Mouse (Mus musculus): ENCODE measurements around the gene Cd151. TPM values are rescaled to one million over a fixed set of nuclear protein-coding genes. Genes with fewer than 3 reads are reported as not detected.
A peak's percentile ranks its signal among the peaks of the same experiment; 100 is the strongest.

Cd151 gene
- total and polyA plus RNA-seq, 2 experiments from 2014 or later = 16.1 to 79.4 TPM

DNA sequence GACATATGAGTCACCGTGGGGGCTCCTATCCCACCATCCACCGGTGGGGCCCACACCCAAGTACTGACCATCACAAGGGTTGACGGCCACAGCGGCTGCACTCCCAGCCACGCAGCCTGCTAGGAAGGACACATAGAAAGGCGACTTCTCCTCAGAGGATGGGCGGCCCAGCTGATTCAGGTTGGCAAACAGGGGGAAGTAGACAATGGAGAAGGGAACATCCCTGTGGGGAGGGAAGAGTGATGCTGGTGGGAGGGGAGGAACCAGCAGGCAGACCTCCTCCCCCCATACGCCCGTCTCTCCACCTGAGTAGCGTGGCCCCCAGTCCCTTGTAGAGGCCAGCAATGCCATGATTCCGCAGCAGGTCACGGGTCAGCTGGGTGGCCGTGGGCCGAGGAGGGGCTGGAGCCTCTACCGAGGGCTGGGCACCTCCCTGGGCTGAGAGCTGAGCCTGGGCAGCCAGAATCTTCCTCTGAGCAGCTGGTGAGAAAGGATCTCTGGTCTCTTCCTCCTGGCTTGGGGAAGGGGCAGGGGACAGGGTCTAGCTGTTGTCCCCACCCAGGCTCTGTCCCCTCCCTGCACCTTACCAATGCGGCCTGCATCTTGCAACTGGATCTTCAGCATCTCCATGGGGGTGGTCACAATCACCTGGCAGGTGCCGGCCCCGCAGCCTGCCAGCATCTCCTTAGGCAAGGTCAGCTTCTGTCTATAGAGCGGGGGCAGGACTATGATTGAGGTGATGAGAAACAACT lies 35.6 kb upstream of the Cd151 start:
- WGBS = 89% methylated on average over 19 of the region's 19 CpGs
- no peak for TF ChIP-seq CTCF (IDR thresholded peaks at IDR 0.05; ENCODE audit: low read depth)
- H3K27me3 ChIP-seq (ENCODE audit: insufficient read depth, low read length) = no peaks in the 10 kb centered on the region
- no peak overlapping the region for H3K4me3 ChIP-seq (ENCODE audit: low read length)
- peaks cover 16% of the 10 kb centered on the region; the same call in 1 of the 2 replicates for H3K36me3 ChIP-seq (ENCODE audit: insufficient read depth, low read length)
- DNase-seq (ENCODE audit: low spot score) (no peak), ATAC-seq (no peak)
- H3K4me1 ChIP-seq (ENCODE audit: insufficient read depth, low read length) = peaks cover 25% of the 10 kb centered on the region
- H3K9ac ChIP-seq (replicated peaks; ENCODE audit: low read length) = no peak overlapping the region
- H3K9me3 ChIP-seq (ENCODE audit: low read length) = no peaks in the 10 kb centered on the region
- H3K4me2 ChIP-seq (ENCODE audit: low read depth, low read length) = no peak overlapping the region
- no peak overlapping the region for H3K27ac ChIP-seq

DNA sequence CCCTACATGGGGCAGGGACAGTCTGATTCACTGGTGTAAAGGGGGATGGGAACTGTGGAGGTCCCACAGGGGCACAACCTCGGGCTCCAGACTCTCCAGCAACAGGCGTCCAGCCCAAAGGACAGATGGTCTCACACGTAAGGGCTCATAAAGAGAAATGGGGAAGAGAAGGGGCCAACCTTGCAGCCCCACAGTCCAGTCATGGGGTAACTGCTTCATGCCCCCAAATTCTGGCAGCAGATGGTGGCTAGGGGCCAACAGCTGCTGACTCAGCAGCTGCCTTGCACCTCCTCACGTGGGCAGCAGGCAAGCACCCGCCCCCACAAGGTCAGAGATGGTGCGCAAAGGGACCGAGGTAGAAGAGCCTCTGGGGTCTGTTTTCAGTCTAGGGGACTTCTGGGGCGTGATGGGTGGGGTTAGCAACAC lies 35.0 kb upstream of the Cd151 start:
- Histone ChIP-seq H3K9me3 (ENCODE audit: low read length) (no peaks in the 10 kb centered on the region), H3K4me2 (ENCODE audit: low read depth, low read length) (no peak overlapping the region), H3K4me1 (ENCODE audit: insufficient read depth, low read length) (peaks cover 27% of the 10 kb centered on the region), H3K9ac (replicated peaks; ENCODE audit: low read length) (no peak overlapping the region), H3K27ac (peak overlapping the region; percentile 52; the same call in 1 of the 2 replicates), H3K36me3 (ENCODE audit: insufficient read depth, low read length) (peaks cover 16% of the 10 kb centered on the region; the same call in 1 of the 2 replicates), H3K27me3 (ENCODE audit: insufficient read depth, low read length) (no peaks in the 10 kb centered on the region), H3K4me3 (ENCODE audit: low read length) (no peak overlapping the region)
- no peak for TF ChIP-seq CTCF (IDR thresholded peaks at IDR 0.05; ENCODE audit: low read depth)
- DNase-seq (ENCODE audit: low spot score) (no peak), ATAC-seq (no peak)
- 71% methylated on average over 8 of the region's 8 CpGs for WGBS

DNA sequence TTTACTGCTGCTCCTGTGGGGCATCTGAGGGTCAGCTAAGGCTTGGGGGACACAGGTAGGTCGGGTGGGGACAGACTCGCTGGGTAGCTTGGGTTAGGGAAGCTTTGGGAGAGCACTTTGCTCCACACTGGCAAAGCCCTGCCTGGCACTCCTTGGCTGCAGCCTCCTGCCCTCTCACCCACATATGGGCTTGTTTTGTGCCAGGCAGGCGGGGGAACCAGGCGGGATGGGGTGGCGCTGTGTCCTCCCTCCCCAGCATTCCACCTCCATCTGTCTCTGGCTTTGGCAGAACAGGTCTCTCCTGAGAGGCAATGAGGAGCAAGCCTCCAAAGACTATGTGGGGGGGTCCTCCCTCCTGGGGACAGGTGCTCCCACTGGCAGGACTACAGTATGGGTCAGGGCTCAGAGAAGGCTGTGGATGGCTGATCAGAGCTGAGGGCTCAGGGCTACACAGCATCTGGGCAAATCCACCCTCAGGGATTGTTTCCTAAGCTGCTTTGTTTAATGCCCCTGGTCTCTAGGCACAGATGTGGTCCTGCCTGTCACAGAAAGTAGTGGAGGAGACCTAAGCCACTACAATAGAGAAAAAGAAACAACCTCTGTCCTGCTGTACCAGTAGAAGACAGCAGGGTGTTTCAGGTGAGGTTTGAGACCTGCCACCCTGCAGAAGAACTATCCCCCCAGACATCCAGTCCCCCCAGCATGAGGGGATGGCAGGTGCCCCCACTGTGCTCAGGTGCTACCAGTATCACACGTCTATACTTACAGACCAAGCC lies 34.3 kb upstream of the Cd151 start:
- no peaks in the 10 kb centered on the region for H3K9me3 ChIP-seq (ENCODE audit: low read length)
- H3K9ac ChIP-seq (replicated peaks; ENCODE audit: low read length) = peak overlapping the region; percentile 56; the same call in 1 of the 2 replicates
- H3K27me3 ChIP-seq (ENCODE audit: insufficient read depth, low read length) = no peaks in the 10 kb centered on the region
- no peak for TF ChIP-seq CTCF (IDR thresholded peaks at IDR 0.05; ENCODE audit: low read depth)
- H3K4me2 ChIP-seq (ENCODE audit: low read depth, low read length) = peak overlapping the region; percentile 90
- WGBS = 72% methylated on average over 6 of the region's 6 CpGs
- ATAC-seq = no peak
- H3K4me1 ChIP-seq (ENCODE audit: insufficient read depth, low read length) = peaks cover 27% of the 10 kb centered on the region
- H3K4me3 ChIP-seq (ENCODE audit: low read length) = no peak overlapping the region
- no peak for DNase-seq (ENCODE audit: low spot score)
- peaks cover 16% of the 10 kb centered on the region; the same call in 1 of the 2 replicates for H3K36me3 ChIP-seq (ENCODE audit: insufficient read depth, low read length)
- H3K27ac ChIP-seq = peak overlapping the region; percentile 52

DNA sequence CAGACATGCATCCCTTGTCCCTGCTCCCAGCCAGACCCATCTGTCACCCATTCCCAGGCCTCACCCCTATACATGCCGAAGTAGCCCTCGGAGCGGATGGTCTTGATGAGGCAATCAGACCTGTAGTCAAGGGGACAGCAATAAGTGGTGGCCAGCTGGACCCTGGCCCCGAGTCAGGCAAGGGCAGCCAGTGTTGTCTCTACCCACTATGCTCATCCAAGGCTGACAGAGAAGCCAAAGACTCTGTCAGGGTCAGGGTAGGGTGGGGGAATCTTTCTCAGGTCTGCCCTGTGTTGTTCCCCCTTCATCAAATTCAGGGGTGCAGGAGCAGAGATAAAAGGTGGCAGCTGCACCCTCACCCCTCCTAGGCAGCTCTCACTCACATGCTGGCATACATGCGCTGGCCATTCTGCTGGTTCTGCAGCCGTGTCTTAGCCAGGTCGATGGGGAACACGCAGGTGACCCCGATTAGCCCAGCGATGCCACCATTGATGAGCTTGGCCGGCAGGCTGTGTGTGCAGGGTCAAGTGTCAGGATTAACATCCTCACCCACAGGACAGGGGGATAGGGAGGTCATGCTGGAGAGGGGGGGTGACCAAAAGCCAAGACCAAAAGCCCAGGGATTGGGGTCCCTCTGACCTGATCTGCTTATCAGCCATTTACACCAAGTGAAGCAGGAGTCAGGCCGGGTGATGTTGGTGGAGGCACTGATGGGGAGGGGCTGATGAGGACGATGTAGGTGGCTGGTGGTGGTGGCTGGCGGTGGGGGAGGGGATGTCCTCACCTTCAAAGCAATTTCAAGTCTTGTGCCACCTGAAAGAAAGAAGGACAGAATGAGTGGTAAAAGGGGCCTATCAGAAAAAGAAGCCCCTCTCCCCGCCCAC lies 33.4 kb upstream of the Cd151 start:
- Histone ChIP-seq H3K4me2 (ENCODE audit: low read depth, low read length) (peak overlapping the region; percentile 90), H3K27ac (peak overlapping the region; percentile 79), H3K27me3 (ENCODE audit: insufficient read depth, low read length) (no peaks in the 10 kb centered on the region), H3K4me1 (ENCODE audit: insufficient read depth, low read length) (peaks cover 27% of the 10 kb centered on the region), H3K9me3 (ENCODE audit: low read length) (no peaks in the 10 kb centered on the region), H3K9ac (replicated peaks; ENCODE audit: low read length) (peak overlapping the region; percentile 56), H3K36me3 (ENCODE audit: insufficient read depth, low read length) (peaks cover 16% of the 10 kb centered on the region; the same call in 1 of the 2 replicates), H3K4me3 (ENCODE audit: low read length) (peak overlapping the region; percentile 48)
- ATAC-seq = no peak
- no peak for TF ChIP-seq CTCF (IDR thresholded peaks at IDR 0.05; ENCODE audit: low read depth)
- whole genome bisulfite sequencing = 66% methylated on average over 15 of the region's 15 CpGs
- no peak for DNase-seq (ENCODE audit: low spot score)

DNA sequence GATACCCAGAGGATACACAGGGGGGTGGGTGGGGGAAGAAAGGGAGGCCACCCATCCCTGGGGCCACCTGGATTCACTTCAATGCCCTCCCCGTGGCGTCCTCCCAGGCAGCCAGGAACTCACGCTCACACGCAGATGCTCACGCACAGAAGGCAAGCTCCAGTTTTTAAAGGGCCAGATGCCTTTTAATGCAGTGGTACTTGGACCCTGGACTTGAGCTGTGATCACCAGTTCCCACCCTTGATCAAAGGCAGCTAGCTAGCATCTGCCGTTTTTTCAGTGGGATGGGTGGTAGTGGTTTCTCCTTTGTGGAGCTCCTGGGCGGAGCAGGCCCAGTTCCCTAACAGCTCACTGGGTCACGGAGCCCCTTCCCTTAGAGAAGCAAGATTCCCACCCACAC lies 32.7 kb upstream of the Cd151 start:
- no peak for TF ChIP-seq CTCF (IDR thresholded peaks at IDR 0.05; ENCODE audit: low read depth)
- no peak for ATAC-seq
- WGBS = 10% methylated on average over 8 of the region's 8 CpGs

More for the DNA sequence above, 32.7 kb upstream of the Cd151 start:
- Histone ChIP-seq H3K36me3 (ENCODE audit: insufficient read depth, low read length) (peaks cover 16% of the 10 kb centered on the region; the same call in 1 of the 2 replicates), H3K27ac (peak overlapping the region; percentile 79), H3K9ac (replicated peaks; ENCODE audit: low read length) (peak overlapping the region; percentile 56), H3K27me3 (ENCODE audit: insufficient read depth, low read length) (no peaks in the 10 kb centered on the region), H3K4me2 (ENCODE audit: low read depth, low read length) (peak overlapping the region; percentile 90), H3K4me1 (ENCODE audit: insufficient read depth, low read length) (peaks cover 27% of the 10 kb centered on the region), H3K4me3 (ENCODE audit: low read length) (peak overlapping the region; percentile 48), H3K9me3 (ENCODE audit: low read length) (no peaks in the 10 kb centered on the region)
- DNase-seq (ENCODE audit: low spot score) = peak; percentile 82
